Mouse (Mus musculus): Measurements from ENCODE around the gene Gpatch3. TPM values are rescaled to one million over a fixed set of nuclear protein-coding genes. Genes with fewer than 3 reads are reported as not detected.

Gpatch3 gene
- polyA plus RNA-seq (2015; fragmentation: Nextera tagmentation; extraction: Ambion mirVana) = 7.1 and 7.2 TPM in 2 replicates

DNA sequence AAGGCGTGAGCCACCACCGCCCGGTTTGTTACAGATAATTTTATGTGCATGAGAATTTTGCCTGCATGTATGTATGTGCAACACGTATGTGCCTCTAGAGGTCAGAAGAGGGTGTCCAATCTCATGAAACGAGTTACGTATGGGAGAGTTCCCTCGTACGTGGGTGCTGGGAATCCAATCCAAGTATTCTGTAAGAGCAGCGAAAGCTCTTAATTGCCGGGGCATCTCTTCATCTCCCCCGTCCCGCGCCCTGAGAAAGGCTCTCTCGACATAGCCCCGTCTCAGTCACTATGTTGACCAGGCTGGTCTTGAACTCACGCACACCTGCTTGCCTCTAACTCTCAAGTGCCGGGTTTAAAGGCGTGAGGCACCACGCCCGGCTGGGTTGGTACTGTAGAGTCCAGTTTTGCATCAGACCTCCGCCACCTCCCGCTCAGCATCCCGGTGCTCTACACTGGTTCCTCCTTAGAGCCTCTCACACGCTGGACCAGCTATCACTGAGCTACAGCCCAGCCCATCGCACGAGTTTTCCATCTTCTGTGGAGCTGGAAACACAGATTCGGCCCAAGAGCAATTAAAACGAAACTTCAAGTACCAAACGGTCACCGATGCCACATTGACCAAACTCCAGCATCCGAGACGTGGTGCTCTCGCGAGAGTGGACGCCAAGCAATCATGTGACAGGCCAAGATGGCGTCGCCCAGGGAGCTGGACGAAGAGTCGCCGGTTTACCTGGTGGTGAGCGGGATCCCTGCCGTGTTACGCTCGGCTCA lies at the start of gene Gpatch3:
Gpatch3 (plus strand) TSS at position 676 of the 773 bp plus-strand sequence.
- TF ChIP-seq CTCF (IDR thresholded peaks at IDR 0.05; ENCODE audit: low read depth) = peak; percentile 59
- H3K4me2 ChIP-seq (replicated peaks; ENCODE audit: low read depth) = peak within 1 kb of the TSS; percentile 98
- H3K9me3 ChIP-seq (ENCODE audit: control insufficient read depth) = no peaks in the 10 kb centered on the region
- peak; percentile 78 for ATAC-seq
- no peaks in the 10 kb centered on the region for H3K27me3 ChIP-seq (replicated peaks; ENCODE audit: control insufficient read depth, insufficient read depth, low read length)
- WGBS = 4% methylated on average over 44 of the region's 44 CpGs
- peak within 1 kb of the TSS; percentile 96 for H3K9ac ChIP-seq (ENCODE audit: low read depth, low read length)
- peak within 1 kb of the TSS; percentile 92 for H3K4me3 ChIP-seq (ENCODE audit: low read depth, low read length)
- peak within 1 kb of the TSS; percentile 76 for H3K27ac ChIP-seq (ENCODE audit: low read depth, low read length)
- H3K36me3 ChIP-seq (ENCODE audit: control insufficient read depth, insufficient read depth) = peaks cover 19% of the 10 kb centered on the region
- 0 out of 2 replicates have a peak, but pooled peaks cover 3% of the 10 kb centered on the region for H3K4me1 ChIP-seq (replicated peaks; ENCODE audit: control insufficient read depth, insufficient read depth, low read length)

DNA sequence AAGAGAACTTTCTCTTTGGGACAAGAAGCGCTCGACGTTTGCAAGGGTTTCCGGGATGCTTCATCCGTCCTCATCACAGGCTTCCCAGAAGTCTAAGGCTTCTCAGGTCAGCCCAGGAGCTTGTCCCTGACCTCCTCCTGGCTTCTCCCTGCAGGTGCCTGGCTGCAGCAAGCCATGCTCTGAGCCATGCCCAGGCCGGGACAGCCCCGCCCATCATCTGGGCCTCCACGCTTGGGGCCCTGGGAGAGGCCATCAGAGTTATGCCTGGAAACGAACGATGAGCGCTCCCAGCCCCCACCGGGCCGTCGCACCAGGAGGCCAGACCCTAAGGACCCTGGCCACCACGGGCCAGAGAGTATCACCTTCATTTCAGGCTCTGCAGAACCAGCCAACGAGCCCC lies 46.8 kb upstream of the Gpatch3 start:
- H3K27ac ChIP-seq (ENCODE audit: low read depth, low read length) = no peak overlapping the region
- H3K9me3 ChIP-seq (ENCODE audit: control insufficient read depth) = no peaks in the 10 kb centered on the region
- H3K4me1 ChIP-seq (replicated peaks; ENCODE audit: control insufficient read depth, insufficient read depth, low read length) = no peaks in the 10 kb centered on the region
- 0 out of 2 replicates have a peak, but pooled peaks have one; percentile 30 for ATAC-seq
- no peak overlapping the region for H3K9ac ChIP-seq (ENCODE audit: low read depth, low read length)
- peaks cover 37% of the 10 kb centered on the region for H3K36me3 ChIP-seq (ENCODE audit: control insufficient read depth, insufficient read depth)
- no peak overlapping the region for H3K4me3 ChIP-seq (ENCODE audit: low read depth, low read length)
- TF ChIP-seq CTCF (IDR thresholded peaks at IDR 0.05; ENCODE audit: low read depth) = no peak
- H3K4me2 ChIP-seq (replicated peaks; ENCODE audit: low read depth) = peak overlapping the region; percentile 47
- 48% methylated on average over 16 of the region's 16 CpGs for WGBS
- no peaks in the 10 kb centered on the region for H3K27me3 ChIP-seq (replicated peaks; ENCODE audit: control insufficient read depth, insufficient read depth, low read length)

DNA sequence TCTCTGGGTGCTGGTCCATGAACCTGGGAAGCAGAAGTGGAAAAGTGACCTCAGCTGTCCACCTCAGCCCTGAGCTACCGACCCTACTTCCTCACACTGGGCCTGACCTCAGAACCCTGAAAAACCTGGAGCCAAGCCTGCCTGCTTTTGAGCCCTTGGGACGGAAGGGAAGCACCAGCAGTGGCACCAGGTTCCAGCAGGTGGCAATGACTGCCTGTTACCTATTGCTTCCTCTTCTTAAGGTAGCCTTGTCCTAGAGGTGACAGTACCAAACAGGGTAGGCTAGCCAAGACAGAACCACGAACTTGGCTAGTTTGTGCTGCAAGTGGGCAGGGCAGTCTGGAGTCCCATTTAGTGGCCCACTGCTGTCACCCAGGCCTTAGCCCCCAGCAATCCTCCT lies 41.8 kb upstream of the Gpatch3 start:
- peaks cover 81% of the 10 kb centered on the region for H3K36me3 ChIP-seq (ENCODE audit: control insufficient read depth, insufficient read depth)
- no peak for ATAC-seq
- H3K9me3 ChIP-seq (ENCODE audit: control insufficient read depth) = no peaks in the 10 kb centered on the region
- H3K4me2 ChIP-seq (replicated peaks; ENCODE audit: low read depth) = no peak overlapping the region
- H3K4me1 ChIP-seq (replicated peaks; ENCODE audit: control insufficient read depth, insufficient read depth, low read length) = 0 out of 2 replicates have a peak, but pooled peaks cover 4% of the 10 kb centered on the region
- H3K27ac ChIP-seq (ENCODE audit: low read depth, low read length) = no peak overlapping the region
- no peak overlapping the region for H3K4me3 ChIP-seq (ENCODE audit: low read depth, low read length)
- H3K9ac ChIP-seq (ENCODE audit: low read depth, low read length) = no peak overlapping the region
- H3K27me3 ChIP-seq (replicated peaks; ENCODE audit: control insufficient read depth, insufficient read depth, low read length) = no peaks in the 10 kb centered on the region
- peak; percentile 61 for TF ChIP-seq CTCF (IDR thresholded peaks at IDR 0.05; ENCODE audit: low read depth)
- 75% methylated on average over 3 of the region's 3 CpGs for WGBS

DNA sequence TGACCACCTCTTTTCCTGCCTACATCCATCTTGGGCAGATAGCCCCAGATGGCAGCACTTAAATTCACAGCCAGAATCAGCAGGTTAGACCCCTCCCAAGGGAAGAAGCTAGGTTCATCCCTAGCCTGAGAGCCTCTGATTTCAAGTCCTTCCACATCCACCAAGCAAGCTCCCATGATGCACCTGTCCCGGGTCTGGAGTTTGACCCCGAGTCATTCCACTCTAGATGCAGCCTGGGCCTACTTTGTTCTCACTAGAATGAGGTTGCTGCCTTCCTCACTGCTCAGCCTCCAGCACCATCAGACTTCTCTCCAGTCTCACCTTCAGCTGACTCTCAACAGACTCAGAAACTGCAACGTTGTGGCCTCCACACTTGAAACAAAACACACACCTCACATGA lies 38.5 kb upstream of the Gpatch3 start:
- H3K27ac ChIP-seq (ENCODE audit: low read depth, low read length) = peak overlapping the region; percentile 70
- TF ChIP-seq CTCF (IDR thresholded peaks at IDR 0.05; ENCODE audit: low read depth) = no peak
- H3K4me3 ChIP-seq (ENCODE audit: low read depth, low read length) = no peak overlapping the region

DNA sequence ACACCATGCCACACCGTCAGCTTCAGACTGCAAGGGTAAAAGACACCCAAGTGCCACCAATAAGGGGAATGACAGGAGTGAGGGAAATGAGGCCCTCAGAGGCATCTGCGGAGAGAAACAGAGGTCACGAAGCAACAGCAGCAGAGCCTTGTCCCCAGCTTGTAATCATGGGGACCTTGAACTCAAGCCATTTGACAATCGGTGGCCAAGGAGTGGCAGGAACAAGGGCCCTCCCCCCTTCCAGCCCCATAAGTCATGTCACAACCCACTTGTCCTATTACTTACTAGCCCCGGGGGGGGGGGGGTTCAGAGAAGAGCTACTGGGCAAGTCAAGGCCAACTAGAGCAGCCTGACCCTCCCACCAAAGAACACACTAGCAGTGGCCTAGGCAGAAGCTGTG lies 37.9 kb upstream of the Gpatch3 start:
- peak; percentile 54; the same call in 1 of the 2 replicates for ATAC-seq
- 50% methylated on average over 5 of the region's 5 CpGs for WGBS
- no peak for TF ChIP-seq CTCF (IDR thresholded peaks at IDR 0.05; ENCODE audit: low read depth)
- Histone ChIP-seq H3K9me3 (ENCODE audit: control insufficient read depth) (no peaks in the 10 kb centered on the region), H3K36me3 (ENCODE audit: control insufficient read depth, insufficient read depth) (peaks cover 85% of the 10 kb centered on the region), H3K27ac (ENCODE audit: low read depth, low read length) (peak overlapping the region; percentile 70), H3K4me3 (ENCODE audit: low read depth, low read length) (no peak overlapping the region), H3K4me2 (replicated peaks; ENCODE audit: low read depth) (no peak overlapping the region), H3K27me3 (replicated peaks; ENCODE audit: control insufficient read depth, insufficient read depth, low read length) (no peaks in the 10 kb centered on the region), H3K9ac (ENCODE audit: low read depth, low read length) (0 out of 2 replicates have a peak overlapping the region, but pooled peaks have one; percentile 22), H3K4me1 (replicated peaks; ENCODE audit: control insufficient read depth, insufficient read depth, low read length) (0 out of 2 replicates have a peak, but pooled peaks cover 6% of the 10 kb centered on the region)

More for the DNA sequence above, 38.5 kb upstream of the Gpatch3 start:
- ATAC-seq = peak; percentile 42; the same call in 1 of the 2 replicates
- no peaks in the 10 kb centered on the region for H3K9me3 ChIP-seq (ENCODE audit: control insufficient read depth)
- no peak overlapping the region for H3K9ac ChIP-seq (ENCODE audit: low read depth, low read length)
- 55% methylated on average over 3 of the region's 3 CpGs for WGBS
- H3K4me1 ChIP-seq (replicated peaks; ENCODE audit: control insufficient read depth, insufficient read depth, low read length) = 0 out of 2 replicates have a peak, but pooled peaks cover 6% of the 10 kb centered on the region
- H3K36me3 ChIP-seq (ENCODE audit: control insufficient read depth, insufficient read depth) = peaks cover 84% of the 10 kb centered on the region
- no peak overlapping the region for H3K4me2 ChIP-seq (replicated peaks; ENCODE audit: low read depth)
- H3K27me3 ChIP-seq (replicated peaks; ENCODE audit: control insufficient read depth, insufficient read depth, low read length) = no peaks in the 10 kb centered on the region
